Mouse (Mus musculus): ENCODE results near the gene Dync2h1. TPM values are rescaled to one million over a fixed set of nuclear protein-coding genes. Genes with fewer than 3 reads are reported as not detected.

The Dync2h1 gene
- polyA plus RNA-seq, 1 experiment from 2014 or later, result 23.2 TPM

- Histone ChIP-seq H3K4me1 (no peaks in the 10 kb centered on the region), H3K9me3 (replicated peaks) (no peaks in the 10 kb centered on the region), H3K27ac (no peak overlapping the region), H3K4me2 (no peak overlapping the region), H3K9ac (no peak overlapping the region), H3K4me3 (replicated peaks) (no peak overlapping the region), H3K36me3 (no peaks in the 10 kb centered on the region), H3K27me3 (no peaks in the 10 kb centered on the region)
- no peak for ATAC-seq (replicated peaks; ENCODE audit: low FRiP score)
Measured at GRCm38 (mm10) chr9:6891331-6891730, 292.9 kb downstream of the Dync2h1 start.

GRCm38 (mm10) chr9:6881187-6881984, 302.9 kb downstream of the Dync2h1 start:
- H3K9ac ChIP-seq, result no peak overlapping the region
- 82% methylated on average over 1 of the region's 1 CpGs for WGBS
- H3K4me1 ChIP-seq, result no peaks in the 10 kb centered on the region
- H3K9me3 ChIP-seq (replicated peaks), result no peaks in the 10 kb centered on the region
- no peak overlapping the region for H3K4me3 ChIP-seq (replicated peaks)
- H3K4me2 ChIP-seq, result no peak overlapping the region
- ATAC-seq (replicated peaks; ENCODE audit: low FRiP score), result no peak
- no peaks in the 10 kb centered on the region for H3K27me3 ChIP-seq
- H3K27ac ChIP-seq, result no peak overlapping the region
- no peaks in the 10 kb centered on the region for H3K36me3 ChIP-seq

Other genes starting within 250 kb of the Dync2h1 start
- 126 and 132 TPM in 2 replicates for gene Dcun1d5, start 74 bp upstream of the Dync2h1 start, polyA plus RNA-seq (2015; fragmentation: Nextera tagmentation; extraction: Ambion mirVana)
- 0.18 and 56.0 TPM in 2 replicates for gene Mmp13, start 88.1 kb upstream of the Dync2h1 start, polyA plus RNA-seq (2015; fragmentation: Nextera tagmentation; extraction: Ambion mirVana)
- gene Mmp12, start 159.9 kb upstream of the Dync2h1 start, polyA plus RNA-seq (2015; fragmentation: Nextera tagmentation; extraction: Ambion mirVana), result not detected in 2 replicates
- not detected in 2 replicates for gene Mmp1b, start 203.6 kb upstream of the Dync2h1 start, polyA plus RNA-seq (2015; fragmentation: Nextera tagmentation; extraction: Ambion mirVana)

Data from kidney, embryonic 15.5 days (tissue).